Mouse (Mus musculus) right cerebral cortex, postnatal 10 days (tissue): ENCODE measurements around the gene Agpat3.

ENCODE experiments used
- DNase-seq, 2 experiments: peaks; one replicate each; pipeline ENCODE4 v3.0.0; 2021; ENCODE audit warnings: low spot score in 2 of 2

Agpat3 gene

GRCm38 (mm10) chr10:78324556-78325164 is 27.6 kb downstream of the Agpat3 start:
- no peak for DNase-seq

- no peak for DNase-seq
Measured at GRCm38 (mm10) chr10:78323214-78323880, 28.9 kb downstream of the Agpat3 start.

GRCm38 (mm10) chr10:78322806-78323205 is 29.5 kb downstream of the Agpat3 start:
- DNase-seq, result peak in 1 of 2 experiments; percentile 52

- DNase-seq, result no peak
Measured at GRCm38 (mm10) chr10:78321133-78321757, 31.0 kb downstream of the Agpat3 start.

GRCm38 (mm10) chr10:78320526-78320925 is 31.8 kb downstream of the Agpat3 start:
- DNase-seq, result no peak

- DNase-seq, result no peak
Measured at GRCm38 (mm10) chr10:78319940-78320339, 32.3 kb downstream of the Agpat3 start.

GRCm38 (mm10) chr10:78317270-78317923 is 34.9 kb downstream of the Agpat3 start:
- no peak for DNase-seq

GRCm38 (mm10) chr10:78316228-78317087 is 35.8 kb downstream of the Agpat3 start:
- DNase-seq, result no peak

- no peak for DNase-seq
Measured at GRCm38 (mm10) chr10:78315145-78315544, 37.1 kb downstream of the Agpat3 start.

GRCm38 (mm10) chr10:78311886-78312635 is 40.2 kb downstream of the Agpat3 start:
- DNase-seq, result no peak

GRCm38 (mm10) chr10:78310747-78311267 is 41.5 kb downstream of the Agpat3 start:
- DNase-seq, result no peak

- no peak for DNase-seq
Measured at GRCm38 (mm10) chr10:78308617-78309016, 43.7 kb downstream of the Agpat3 start.

GRCm38 (mm10) chr10:78307391-78307790 is 44.9 kb downstream of the Agpat3 start:
- no peak for DNase-seq

- DNase-seq, result no peak
Measured at GRCm38 (mm10) chr10:78306027-78306426, 46.3 kb downstream of the Agpat3 start.

GRCm38 (mm10) chr10:78304996-78305395 is 47.3 kb downstream of the Agpat3 start:
- DNase-seq, result no peak

GRCm38 (mm10) chr10:78303675-78304074 is 48.6 kb downstream of the Agpat3 start:
- no peak for DNase-seq

- DNase-seq, result no peak
Measured at GRCm38 (mm10) chr10:78300061-78300460, 52.2 kb downstream of the Agpat3 start.

- DNase-seq, result no peak
Measured at GRCm38 (mm10) chr10:78298651-78299644, 53.3 kb downstream of the Agpat3 start.
